Mouse (Mus musculus): Measurements from ENCODE around the gene Arl6ip6. TPM values are rescaled to one million over a fixed set of nuclear protein-coding genes. Genes with fewer than 3 reads are reported as not detected.

Arl6ip6 gene
- polyA plus RNA-seq, 1 experiment from 2014 or later = 42.3 TPM

GRCm38 (mm10) chr2:53204373-53205274, 13.1 kb downstream of the Arl6ip6 start:
- WGBS = 61% methylated on average over 5 of the region's 5 CpGs

GRCm38 (mm10) chr2:53206749-53207148, 15.2 kb downstream of the Arl6ip6 start:
- H3K4me1 ChIP-seq (replicated peaks) = no peaks in the 10 kb centered on the region
- no peak overlapping the region for H3K4me3 ChIP-seq (replicated peaks)
- no peak overlapping the region for H3K4me2 ChIP-seq (replicated peaks)
- no peak overlapping the region for H3K9ac ChIP-seq
- H3K36me3 ChIP-seq = no peaks in the 10 kb centered on the region; the same call in 1 of the 2 replicates
- H3K27ac ChIP-seq = no peak overlapping the region
- H3K27me3 ChIP-seq (replicated peaks) = no peaks in the 10 kb centered on the region
- H3K9me3 ChIP-seq = no peaks in the 10 kb centered on the region
- ATAC-seq = no peak

More at GRCm38 (mm10) chr2:53204373-53205274, 13.1 kb downstream of the Arl6ip6 start:
- H3K27ac ChIP-seq = no peak overlapping the region
- H3K27me3 ChIP-seq (replicated peaks) = no peaks in the 10 kb centered on the region
- no peak overlapping the region for H3K4me2 ChIP-seq (replicated peaks)
- ATAC-seq = no peak
- no peaks in the 10 kb centered on the region for H3K4me1 ChIP-seq (replicated peaks)
- H3K36me3 ChIP-seq = no peaks in the 10 kb centered on the region
- H3K9ac ChIP-seq = no peak overlapping the region
- H3K9me3 ChIP-seq = no peaks in the 10 kb centered on the region
- H3K4me3 ChIP-seq (replicated peaks) = no peak overlapping the region

- Histone ChIP-seq H3K4me1 (replicated peaks) (no peaks in the 10 kb centered on the region), H3K27ac (no peak overlapping the region), H3K27me3 (replicated peaks) (no peaks in the 10 kb centered on the region), H3K9me3 (no peaks in the 10 kb centered on the region), H3K36me3 (peaks cover 4% of the 10 kb centered on the region; the same call in 1 of the 2 replicates), H3K4me2 (replicated peaks) (no peak overlapping the region), H3K4me3 (replicated peaks) (no peak overlapping the region), H3K9ac (no peak overlapping the region)
- 94% methylated on average over 1 of the region's 1 CpGs for WGBS
- ATAC-seq = no peak
Measured at GRCm38 (mm10) chr2:53213493-53213892, 22.0 kb downstream of the Arl6ip6 start.

- ATAC-seq = no peak
- no peak overlapping the region for H3K9ac ChIP-seq
- 92% methylated on average over 5 of the region's 5 CpGs for WGBS
- H3K4me1 ChIP-seq (replicated peaks) = no peaks in the 10 kb centered on the region
- no peak overlapping the region for H3K27ac ChIP-seq
- H3K27me3 ChIP-seq (replicated peaks) = no peaks in the 10 kb centered on the region
- no peak overlapping the region for H3K4me3 ChIP-seq (replicated peaks)
- H3K4me2 ChIP-seq (replicated peaks) = no peak overlapping the region
- H3K36me3 ChIP-seq = peaks cover 4% of the 10 kb centered on the region; the same call in 1 of the 2 replicates
- H3K9me3 ChIP-seq = no peaks in the 10 kb centered on the region
Measured at GRCm38 (mm10) chr2:53222242-53222641, 30.7 kb downstream of the Arl6ip6 start.

- no peak for ATAC-seq
- Histone ChIP-seq H3K4me2 (replicated peaks) (no peak overlapping the region), H3K27me3 (replicated peaks) (no peaks in the 10 kb centered on the region), H3K27ac (no peak overlapping the region), H3K36me3 (no peaks in the 10 kb centered on the region), H3K9ac (no peak overlapping the region), H3K4me1 (replicated peaks) (no peaks in the 10 kb centered on the region), H3K4me3 (replicated peaks) (no peak overlapping the region), H3K9me3 (no peaks in the 10 kb centered on the region)
- 67% methylated on average over 2 of the region's 2 CpGs for WGBS
Measured at GRCm38 (mm10) chr2:53256982-53257381, 65.5 kb downstream of the Arl6ip6 start.

Other genes with a start within 250 kb of the Arl6ip6 start
- 144 and 151 TPM in 2 replicates for gene Prpf40a, start 442 bp upstream of the Arl6ip6 start, polyA plus RNA-seq (2015; fragmentation: Nextera tagmentation; extraction: Ambion mirVana)